In genomic region chr4:119223696-119224095, GRCm38 (mm10) we compare ENCODE assay signal across 9 mouse cellular contexts. TPM values are rescaled to one million over a fixed set of nuclear protein-coding genes. Genes with fewer than 3 reads are reported as not detected.
DNase-seq lines count a peak whose midpoint lies in the region; ATAC-seq and TF ChIP-seq lines count a peak whose summit lies in the region.
"Had no signal": no experiment of that assay in that cellular context is flagged by ENCODE, and none has a peak within 500 bp of the region (broad histone marks: within the 10 kb centered on the region; RNA-seq: fewer than 3 reads in every experiment).

No protein-coding gene starts in this region.

- DNase-seq in hindbrain, embryonic 11.5 days (ENCODE audit: low spot score) = peak; percentile 52
- peak; percentile 52 for DNase-seq in adrenal gland, postnatal 10 days
- peak; percentile 59 for DNase-seq in induced T-regulatory cell, adult 2 months (ENCODE audit: low read depth)
- peak; percentile 36 for DNase-seq in lung, adult 2 months
- DNase-seq in thymus, postnatal 25 days = peak; percentile 11
- no peak for DNase-seq in frontal cortex, postnatal 25 days (ENCODE audit: low spot score in 2 of 2)

- no peak overlapping the region for H3K9ac ChIP-seq in hindbrain, embryonic 11.5 days (ENCODE audit: low read depth, low read length)
- H3K9ac ChIP-seq in hindbrain, embryonic 16.5 days (ENCODE audit: low read depth, low read length) = no peak overlapping the region

- ATAC-seq in hindbrain, embryonic 11.5 days (ENCODE audit: low FRiP score) = no peak
- no peak for ATAC-seq in hindbrain, embryonic 16.5 days
- ATAC-seq in CD4-positive, CD25-positive, alpha-beta regulatory T cell, adult 4 months = peak; percentile 80

- H3K27me3 ChIP-seq in hindbrain, embryonic 11.5 days (ENCODE audit: control insufficient read depth, insufficient read depth, low read length) = no peaks in the 10 kb centered on the region
- H3K27me3 ChIP-seq in hindbrain, embryonic 16.5 days (replicated peaks; ENCODE audit: control insufficient read depth, insufficient read depth, low read length) = no peaks in the 10 kb centered on the region

- no peak overlapping the region for H3K4me3 ChIP-seq in hindbrain, embryonic 11.5 days (ENCODE audit: low read depth, low read length)
- H3K4me3 ChIP-seq in hindbrain, embryonic 16.5 days (ENCODE audit: low read length) = no peak overlapping the region
- no peak overlapping the region for H3K4me3 ChIP-seq in lung, adult 2 months (replicated peaks; ENCODE audit: extremely low read depth, low read depth, low read length)
- H3K4me3 ChIP-seq: erythroblast, embryonic 14.5 days had no signal

- 88% methylated on average over 1 of the region's 1 CpGs for WGBS in hindbrain, embryonic 11.5 days
- WGBS in hindbrain, embryonic 16.5 days = 86% methylated on average over 1 of the region's 1 CpGs
- 80% methylated on average over 1 of the region's 1 CpGs for WGBS in lung, adult 2 months

- 0 out of 2 replicates have a peak, but pooled peaks cover 10% of the 10 kb centered on the region for H3K36me3 ChIP-seq in hindbrain, embryonic 11.5 days (ENCODE audit: control insufficient read depth, insufficient read depth, low read length)
- H3K36me3 ChIP-seq in hindbrain, embryonic 16.5 days (ENCODE audit: control insufficient read depth, insufficient read depth, low read length) = peaks cover 23% of the 10 kb centered on the region

- no peak for TF ChIP-seq POLR2A in lung, adult 2 months (IDR thresholded peaks at IDR 0.05; ENCODE audit: borderline replicate concordance, extremely low read depth, low read depth, low read length)

- H3K4me1 ChIP-seq in hindbrain, embryonic 11.5 days (replicated peaks; ENCODE audit: control insufficient read depth, insufficient read depth, low read length) = no peaks in the 10 kb centered on the region
- H3K4me1 ChIP-seq in hindbrain, embryonic 16.5 days (ENCODE audit: control insufficient read depth, insufficient read depth, low read depth, low read length) = no peaks in the 10 kb centered on the region
- no peaks in the 10 kb centered on the region for H3K4me1 ChIP-seq in lung, adult 2 months (ENCODE audit: control insufficient read depth, insufficient read depth, low read length)

- no peak overlapping the region for H3K27ac ChIP-seq in hindbrain, embryonic 11.5 days (ENCODE audit: low read depth, low read length)
- H3K27ac ChIP-seq in hindbrain, embryonic 16.5 days (ENCODE audit: low read depth, low read length) = no peak overlapping the region

- H3K4me2 ChIP-seq in hindbrain, embryonic 11.5 days (replicated peaks; ENCODE audit: low read depth, low read length) = no peak overlapping the region
- no peak overlapping the region for H3K4me2 ChIP-seq in hindbrain, embryonic 16.5 days (ENCODE audit: low read length)

- H3K9me3 ChIP-seq in hindbrain, embryonic 11.5 days (ENCODE audit: control insufficient read depth, low read length) = no peaks in the 10 kb centered on the region
- H3K9me3 ChIP-seq in hindbrain, embryonic 16.5 days (ENCODE audit: control insufficient read depth, low read length) = no peaks in the 10 kb centered on the region

- peak; percentile 83 for TF ChIP-seq CTCF in lung, adult 2 months (IDR thresholded peaks at IDR 0.05; ENCODE audit: insufficient read depth, low read length)

RNA-seq across cellular contexts. Expression of gene Tmem269, which starts 5.7 kb away (rescaled TPM):
- not detected in 2 replicates for polyA plus RNA-seq in hindbrain, embryonic 11.5 days (2014; fragmentation: Nextera tagmentation; extraction: Ambion mirVana)
- 0.20 and 0.46 TPM in 2 replicates for polyA plus RNA-seq in hindbrain, embryonic 16.5 days (2015; fragmentation: Nextera tagmentation; extraction: Ambion mirVana)
- not detected for polyA plus RNA-seq in CD4-positive, CD25-positive, alpha-beta regulatory T cell, adult 4 months (2017; shearing (Covaris generic))
- under 1 TPM; 0.27 to 0.39 TPM for total RNA-seq in adrenal gland, postnatal 10 days (2021)
- polyA plus RNA-seq in lung, adult 2 months (2012; rRNA removed) = 0.25 and 0.28 TPM in 2 replicates
- polyA plus RNA-seq: erythroblast, embryonic 14.5 days had no signal

RNA-seq across cellular contexts. Expression of gene AU022252, which starts 8.8 kb away (rescaled TPM):
- polyA plus RNA-seq in hindbrain, embryonic 11.5 days (2014; fragmentation: Nextera tagmentation; extraction: Ambion mirVana) = 31.1 and 37.0 TPM in 2 replicates
- polyA plus RNA-seq in hindbrain, embryonic 16.5 days (2015; fragmentation: Nextera tagmentation; extraction: Ambion mirVana) = 23.3 and 24.5 TPM in 2 replicates
- 1 to 10 TPM; 6.2 to 9.6 TPM for polyA plus RNA-seq in CD4-positive, CD25-positive, alpha-beta regulatory T cell, adult 4 months (2017; shearing (Covaris generic))
- total RNA-seq in adrenal gland, postnatal 10 days (2021) = 10 to 100 TPM; 24.9 to 25.6 TPM
- polyA plus RNA-seq in lung, adult 2 months (2012; rRNA removed) = 3.4 and 6.5 TPM in 2 replicates

RNA-seq across cellular contexts. Expression of gene P3h1, which starts 9.0 kb away (rescaled TPM):
- 15.4 and 17.9 TPM in 2 replicates for polyA plus RNA-seq in hindbrain, embryonic 11.5 days (2014; fragmentation: Nextera tagmentation; extraction: Ambion mirVana)
- 8.3 and 11.3 TPM in 2 replicates for polyA plus RNA-seq in hindbrain, embryonic 16.5 days (2015; fragmentation: Nextera tagmentation; extraction: Ambion mirVana)
- polyA plus RNA-seq in CD4-positive, CD25-positive, alpha-beta regulatory T cell, adult 4 months (2017; shearing (Covaris generic)) = 1 to 10 TPM; 1.1 to 1.2 TPM
- 10 to 100 TPM; 26.2 to 29.3 TPM for total RNA-seq in adrenal gland, postnatal 10 days (2021)
- 22.4 and 24.0 TPM in 2 replicates for polyA plus RNA-seq in lung, adult 2 months (2012; rRNA removed)

RNA-seq across cellular contexts. Expression of gene Svbp, which starts 28.6 kb away (rescaled TPM):
- 177 and 201 TPM in 2 replicates for polyA plus RNA-seq in hindbrain, embryonic 11.5 days (2014; fragmentation: Nextera tagmentation; extraction: Ambion mirVana)
- 197 and 201 TPM in 2 replicates for polyA plus RNA-seq in hindbrain, embryonic 16.5 days (2015; fragmentation: Nextera tagmentation; extraction: Ambion mirVana)
- polyA plus RNA-seq in CD4-positive, CD25-positive, alpha-beta regulatory T cell, adult 4 months (2017; shearing (Covaris generic)) = 10 to 100 TPM; 53.0 to 54.8 TPM
- total RNA-seq in adrenal gland, postnatal 10 days (2021) = 10 to 100 TPM; 24.6 to 27.8 TPM
- 18.1 and 24.0 TPM in 2 replicates for polyA plus RNA-seq in lung, adult 2 months (2012; rRNA removed)

RNA-seq across cellular contexts. Expression of gene Cldn19, which starts 31.5 kb away (rescaled TPM):
- polyA plus RNA-seq in hindbrain, embryonic 11.5 days (2014; fragmentation: Nextera tagmentation; extraction: Ambion mirVana) = 0.18 and 0.25 TPM in 2 replicates
- polyA plus RNA-seq in hindbrain, embryonic 16.5 days (2015; fragmentation: Nextera tagmentation; extraction: Ambion mirVana) = 0.81 and 1.1 TPM in 2 replicates
- polyA plus RNA-seq in CD4-positive, CD25-positive, alpha-beta regulatory T cell, adult 4 months (2017; shearing (Covaris generic)) = not detected
- under 1 TPM; 0.54 to 0.64 TPM for total RNA-seq in adrenal gland, postnatal 10 days (2021)
- 1.2 TPM in 2 replicates for polyA plus RNA-seq in lung, adult 2 months (2012; rRNA removed)
- polyA plus RNA-seq: erythroblast, embryonic 14.5 days had no signal

Comparison
In these comparisons a context has a peak if more than half of its experiments do, and no peak if none do; other contexts are left out.
1. DNase-seq: peak in hindbrain, embryonic 11.5 days (single experiment), adrenal gland, postnatal 10 days (single experiment), induced T-regulatory cell, adult 2 months (single experiment), lung, adult 2 months (single experiment) and thymus, postnatal 25 days (single experiment); none in frontal cortex, postnatal 25 days (0 of 2).